Mouse (Mus musculus): Measurements from ENCODE around the gene Wnt1.
A peak's percentile ranks its signal among the peaks of the same experiment; 100 is the strongest.

DNA sequence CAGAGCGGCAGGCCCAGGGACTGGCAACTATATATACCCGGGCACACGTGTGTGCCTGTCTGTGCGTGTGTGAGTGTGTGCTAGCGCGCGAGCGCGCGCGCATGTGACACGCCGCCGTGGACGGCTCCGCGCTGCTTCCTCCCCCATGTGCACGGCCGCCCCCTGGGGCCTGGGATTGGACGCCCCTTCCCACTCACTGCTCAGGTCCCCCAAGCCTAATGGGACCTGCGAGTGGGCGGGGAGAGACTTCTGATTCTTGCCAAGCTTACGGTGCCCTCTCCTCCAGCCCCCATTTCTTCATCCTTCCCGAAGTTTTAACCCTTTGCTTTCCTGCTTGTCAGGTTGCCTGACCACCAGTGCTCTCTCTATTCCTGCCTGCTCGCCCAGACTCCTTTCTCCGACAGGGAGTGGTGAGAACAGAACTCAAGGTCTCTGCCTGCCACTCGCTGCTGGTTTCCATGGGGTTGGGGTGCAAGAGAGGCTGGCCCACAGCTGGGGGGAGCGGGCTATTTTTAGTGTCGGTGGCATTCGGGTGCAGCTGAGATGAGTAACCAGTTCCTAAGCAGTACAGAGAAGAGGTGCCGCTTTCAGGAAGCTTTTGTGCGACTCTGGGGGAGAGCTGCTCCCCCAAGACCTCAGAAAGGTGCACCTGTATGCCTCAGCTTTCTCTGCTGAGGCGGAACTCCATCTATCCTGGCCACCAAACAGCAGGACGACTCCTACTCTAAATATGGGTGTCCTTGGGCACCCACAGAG lies 18.4 kb downstream of the Wnt1 start:
- TF ChIP-seq CTCF (IDR thresholded peaks at IDR 0.05; ENCODE audit: borderline replicate concordance, control insufficient read depth, extremely low read depth, insufficient read depth, low read length, poor library complexity) (no peak), POLR2A (IDR thresholded peaks at IDR 0.05; ENCODE audit: control insufficient read depth, extremely low read depth, insufficient read depth, low read length, poor library complexity) (peak; percentile 51; the same call in 1 of the 2 replicates)
